Mouse (Mus musculus): ENCODE data around the gene Clic4. TPM values are rescaled to one million over a fixed set of nuclear protein-coding genes. Genes with fewer than 3 reads are reported as not detected.
A peak's percentile ranks its signal among the peaks of the same experiment; 100 is the strongest.

Clic4 gene
- total RNA-seq, 2 experiments from 2014 or later, result 36.3 to 40.6 TPM

- DNase-seq, result no peak
Observed at GRCm38 (mm10) chr4:135231543-135231942, 41.1 kb downstream of the Clic4 start.

- DNase-seq, result no peak
Observed at GRCm38 (mm10) chr4:135231136-135231535, 41.5 kb downstream of the Clic4 start.

DNA sequence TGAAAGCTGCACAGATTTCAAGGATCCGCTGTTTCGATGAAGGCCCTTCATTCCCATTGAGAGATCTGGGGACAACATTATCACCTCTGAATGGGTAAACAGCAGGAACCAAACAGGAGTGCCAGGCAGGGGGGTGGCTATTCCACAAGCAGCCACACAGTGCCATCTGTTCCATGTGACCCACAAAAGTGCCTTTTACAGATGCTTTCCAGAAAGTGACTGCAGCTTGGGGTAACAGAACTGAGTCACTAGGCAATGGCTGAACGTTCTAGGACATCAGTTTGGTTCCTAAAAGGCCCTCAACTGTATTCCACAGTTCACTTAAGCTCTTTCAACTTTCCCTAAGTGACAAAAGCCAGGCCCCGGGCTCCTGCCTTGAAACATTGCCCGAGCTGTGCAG is 42.0 kb downstream of the Clic4 start:
- DNase-seq, result no peak

DNA sequence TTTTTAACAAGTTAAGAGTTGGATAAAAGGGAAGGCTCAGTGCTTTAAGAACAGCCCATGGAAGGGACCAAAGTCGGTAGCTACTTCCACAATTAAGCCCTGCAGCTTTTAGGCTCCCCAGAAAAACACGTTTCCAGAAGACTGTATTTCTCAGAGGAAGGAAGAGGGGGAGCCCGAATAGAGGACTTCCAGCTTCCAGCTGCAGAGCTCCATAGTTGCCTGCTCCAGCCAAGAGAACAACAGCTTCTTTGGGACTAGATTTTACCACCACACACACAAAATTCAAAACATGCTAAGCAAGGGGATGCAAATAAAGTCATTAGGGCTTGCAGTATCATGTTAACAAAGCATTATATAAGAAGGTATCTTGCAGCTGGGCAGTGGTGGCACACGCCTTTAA is 42.7 kb downstream of the Clic4 start:
- DNase-seq, result no peak

DNA sequence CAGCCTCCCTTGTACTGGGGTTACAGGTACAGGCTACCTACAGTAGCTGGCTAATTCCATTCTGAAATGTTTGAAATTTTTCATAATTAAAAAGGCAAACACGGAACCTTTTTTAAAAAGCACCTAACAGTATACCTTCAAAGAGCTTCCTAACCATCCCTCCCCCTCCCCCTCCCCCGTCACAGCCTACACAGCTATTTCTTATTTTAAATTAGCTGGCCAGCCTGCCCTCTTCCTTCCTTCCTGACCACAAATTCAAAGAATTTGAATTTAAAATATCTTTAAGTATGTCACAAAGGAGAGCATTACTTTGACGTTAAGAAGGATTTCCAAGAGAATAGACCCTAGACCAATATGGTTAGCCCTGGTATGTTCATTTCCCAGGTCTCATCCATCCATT is 44.5 kb downstream of the Clic4 start:
- DNase-seq, result no peak

- no peak for DNase-seq
Observed at GRCm38 (mm10) chr4:135226008-135226667, 46.5 kb downstream of the Clic4 start.

DNA sequence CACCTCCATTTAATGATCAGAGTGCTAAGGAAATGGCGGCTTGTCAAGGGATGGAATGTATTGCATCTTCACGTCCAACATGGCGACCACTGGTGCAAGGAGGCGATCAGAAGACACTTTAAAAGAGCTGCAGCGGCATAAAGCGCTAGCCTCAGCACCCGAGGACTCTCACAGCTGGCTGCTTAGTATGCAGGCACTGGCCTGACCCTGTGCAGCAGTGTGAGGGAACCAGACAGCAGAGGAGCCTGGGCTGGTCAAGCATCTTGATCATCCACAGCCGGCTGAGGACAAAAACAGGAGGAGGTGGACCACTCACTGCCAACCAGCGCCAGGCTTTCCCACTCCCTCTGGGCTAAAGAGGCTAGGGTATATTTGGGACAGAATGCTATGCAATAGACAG is 48.8 kb downstream of the Clic4 start:
- DNase-seq, result no peak

- DNase-seq, result no peak
Observed at GRCm38 (mm10) chr4:135221632-135222407, 50.8 kb downstream of the Clic4 start.

GRCm38 (mm10) chr4:135220641-135221040 is 52.0 kb downstream of the Clic4 start:
- DNase-seq, result no peak

DNA sequence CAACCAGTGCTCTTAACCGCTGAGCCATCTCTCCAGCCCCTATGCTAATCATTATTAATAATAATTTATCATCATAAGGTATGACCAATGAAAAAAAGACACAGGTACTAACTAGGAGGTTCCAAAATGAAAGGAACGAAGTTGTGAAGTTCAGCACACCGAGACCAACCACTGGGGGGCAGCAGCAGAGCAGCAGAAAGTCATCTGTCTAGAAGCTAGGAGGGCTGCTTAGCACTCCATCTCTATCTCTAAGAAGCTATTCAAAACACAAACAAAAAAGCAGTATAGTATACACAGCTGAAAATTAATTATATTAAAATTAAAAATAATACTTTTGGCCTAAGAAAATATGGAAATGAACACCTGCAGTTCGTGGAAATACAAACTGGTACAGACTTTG is 53.0 kb downstream of the Clic4 start:
- DNase-seq, result peak; percentile 54 to 75

DNA sequence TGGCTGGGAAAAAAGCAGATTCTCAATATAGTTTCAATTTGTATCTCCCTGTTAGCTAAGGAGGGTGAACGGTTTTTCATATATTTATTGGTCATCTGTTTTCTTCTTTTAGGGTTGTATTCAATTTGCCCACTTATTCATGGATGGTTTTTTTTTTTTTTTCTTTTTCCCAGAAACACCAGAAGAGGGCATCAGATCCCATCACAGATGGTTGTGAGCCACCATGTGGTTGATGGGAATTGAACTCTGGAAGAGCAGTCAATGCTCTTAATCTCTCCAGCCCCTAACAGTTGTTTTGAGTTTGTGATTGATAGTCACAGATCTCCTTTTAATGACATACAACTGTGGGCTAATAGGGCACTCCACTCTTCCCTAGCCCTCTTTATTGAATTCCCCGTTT is 62.8 kb downstream of the Clic4 start:
- DNase-seq, result no peak

DNA sequence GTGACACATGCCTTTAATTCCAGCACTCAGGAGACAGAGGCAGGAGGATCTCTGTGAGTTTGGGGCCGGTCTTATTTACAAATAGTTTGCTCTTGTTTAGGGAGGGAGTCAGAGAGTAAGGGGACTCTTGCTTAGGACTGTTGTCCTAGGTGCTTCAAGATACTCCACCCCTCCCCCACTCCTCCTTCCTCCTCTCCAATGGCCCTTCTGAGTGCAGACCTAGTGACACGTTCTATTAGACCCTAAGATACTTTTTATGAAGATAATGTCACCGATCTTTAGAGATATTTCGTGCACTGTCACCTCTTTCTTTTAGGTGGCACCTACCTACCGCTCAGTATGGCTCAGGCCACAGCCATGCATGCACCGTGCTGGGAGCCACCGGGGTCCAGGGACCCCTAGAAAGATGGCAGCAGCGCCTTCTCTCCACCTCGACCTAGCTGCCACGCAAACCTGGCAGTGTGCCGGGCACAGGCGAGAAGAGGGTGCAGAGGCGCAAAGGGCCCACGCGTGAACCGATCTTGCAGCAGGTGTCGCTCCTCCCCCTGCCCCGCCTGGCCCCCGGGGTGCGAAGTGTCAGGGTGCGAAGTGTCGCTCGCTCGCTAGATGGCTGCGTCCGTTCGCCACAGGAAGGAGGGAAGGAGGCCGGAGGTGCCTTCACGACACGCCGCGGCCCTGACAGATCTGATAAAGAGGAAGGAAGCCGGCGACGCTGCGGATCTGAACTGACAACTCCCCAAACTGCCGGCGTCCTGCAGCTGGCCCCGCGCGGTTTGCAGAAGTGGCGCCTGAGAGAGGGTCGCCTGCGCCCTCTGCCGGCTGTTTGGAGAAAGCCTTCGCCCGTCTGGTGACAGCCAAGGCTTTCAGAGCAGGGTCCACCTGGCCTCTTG is 66.7 kb downstream of the Clic4 start:
- peak; percentile 66 to 72 for DNase-seq

GRCm38 (mm10) chr4:135205254-135205653 is 67.4 kb downstream of the Clic4 start:
- DNase-seq, result no peak

DNA sequence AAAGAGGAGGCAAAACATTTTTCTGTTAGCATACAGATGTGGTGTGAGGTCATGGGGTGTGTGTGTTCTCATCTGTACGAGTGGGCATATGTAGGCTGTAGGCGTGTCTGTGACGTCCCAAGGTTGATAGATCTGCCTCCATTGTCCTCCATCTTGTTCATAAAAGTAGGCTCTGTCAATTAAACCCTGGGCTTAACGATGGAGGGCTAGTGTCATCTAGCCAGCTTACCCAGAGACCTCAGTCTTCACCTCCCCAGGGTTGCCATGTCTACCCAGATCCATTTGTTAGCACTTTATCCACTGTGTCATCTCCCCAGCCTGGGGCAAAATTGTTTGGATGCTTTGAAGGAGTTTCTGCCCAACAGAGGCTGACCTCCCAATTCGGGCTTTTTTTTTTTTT is 67.9 kb downstream of the Clic4 start:
- no peak for DNase-seq

DNA sequence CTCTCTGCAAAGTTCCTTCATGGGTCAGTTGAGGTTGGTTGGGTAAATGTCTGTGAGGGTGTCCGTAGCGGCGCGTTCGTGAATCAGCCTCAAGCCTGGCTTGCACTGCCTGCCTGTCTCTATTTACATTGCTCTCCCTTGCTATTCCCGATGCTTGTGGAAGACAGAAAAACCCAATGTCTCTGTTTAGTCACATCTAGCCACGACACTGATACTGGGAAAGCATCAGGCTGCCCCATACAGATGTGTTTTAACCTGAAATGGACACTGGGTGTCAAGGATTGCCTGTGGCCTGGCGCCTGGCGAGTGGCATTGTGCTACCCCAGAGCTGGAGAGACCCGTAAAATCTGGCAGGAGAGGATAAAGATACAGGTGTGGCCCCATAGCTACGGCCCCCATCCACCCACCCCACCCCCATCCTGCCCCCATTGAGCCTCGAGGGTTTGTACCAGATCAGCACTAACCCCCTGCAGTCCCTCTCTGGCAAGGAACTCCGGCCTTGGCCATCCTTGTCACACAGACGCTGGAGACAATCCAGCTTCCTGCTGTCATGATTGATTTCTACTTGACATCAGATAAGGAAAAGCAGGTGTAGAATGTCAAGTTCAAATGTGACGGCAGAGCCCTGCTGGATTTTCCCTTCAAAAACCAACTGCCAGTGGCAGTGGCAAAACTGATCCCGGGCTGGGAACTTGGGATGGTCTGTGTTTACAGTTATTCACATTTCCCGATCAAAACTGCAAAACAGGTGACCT is 68.6 kb downstream of the Clic4 start:
- DNase-seq, result no peak

DNA sequence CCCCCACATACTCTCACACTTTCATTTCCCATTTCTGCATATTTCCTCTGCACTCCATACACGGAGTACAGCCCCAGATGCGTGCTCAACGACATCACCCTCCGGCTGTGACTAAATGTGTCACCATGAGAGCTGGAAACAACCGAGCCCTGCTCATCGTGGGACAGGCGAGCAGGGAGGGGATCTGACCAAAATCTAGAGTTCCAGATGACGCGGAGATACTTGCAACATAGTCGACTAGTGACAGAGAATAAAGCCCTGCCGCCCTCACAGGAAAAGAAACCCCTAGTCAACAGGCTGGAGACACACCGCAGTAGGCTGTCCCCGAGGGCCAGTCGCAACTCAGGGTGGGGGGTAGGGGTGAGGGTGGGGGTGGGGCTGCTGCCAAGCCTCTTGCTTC is 69.3 kb downstream of the Clic4 start:
- no peak for DNase-seq

DNA sequence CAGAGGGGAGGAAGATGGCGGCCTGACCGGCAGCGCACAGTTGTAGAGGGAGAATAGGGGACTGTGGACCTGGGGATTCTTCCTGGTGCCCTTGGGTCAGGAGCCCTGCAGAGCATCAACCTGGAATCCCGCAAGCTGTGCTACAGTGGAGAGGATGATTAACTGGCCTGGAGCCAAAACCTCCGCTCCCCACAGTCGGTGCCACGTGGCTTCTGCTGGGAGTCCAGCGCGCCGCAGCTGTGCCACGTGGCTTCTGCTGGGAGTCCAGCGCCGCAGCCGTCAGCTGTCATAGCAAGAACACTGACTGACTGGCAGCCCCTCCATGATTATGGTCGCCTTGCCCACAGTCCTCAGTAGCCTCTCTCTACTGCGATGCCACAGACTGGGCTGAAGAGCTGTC is 70.8 kb downstream of the Clic4 start:
- no peak for DNase-seq

DNA sequence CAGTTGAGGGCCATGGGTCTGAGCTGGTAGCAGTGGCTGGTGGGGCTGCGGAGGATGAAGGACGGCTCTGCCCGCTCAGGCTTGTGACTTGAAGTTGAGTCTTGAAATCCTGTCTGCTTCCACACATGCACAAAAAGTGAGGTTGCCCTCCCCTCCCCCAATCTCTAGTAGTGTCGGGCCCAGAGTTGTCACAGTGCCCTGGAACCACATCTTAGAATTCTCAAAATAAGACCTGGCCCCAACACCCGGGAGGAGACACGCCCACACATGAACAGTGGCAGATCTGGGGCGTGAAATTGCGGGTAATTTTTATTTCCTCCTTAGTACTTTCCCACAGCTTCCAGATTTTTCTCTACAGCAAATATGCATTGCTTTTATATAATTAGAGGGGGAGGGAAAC is 74.8 kb downstream of the Clic4 start:
- DNase-seq, result no peak

DNA sequence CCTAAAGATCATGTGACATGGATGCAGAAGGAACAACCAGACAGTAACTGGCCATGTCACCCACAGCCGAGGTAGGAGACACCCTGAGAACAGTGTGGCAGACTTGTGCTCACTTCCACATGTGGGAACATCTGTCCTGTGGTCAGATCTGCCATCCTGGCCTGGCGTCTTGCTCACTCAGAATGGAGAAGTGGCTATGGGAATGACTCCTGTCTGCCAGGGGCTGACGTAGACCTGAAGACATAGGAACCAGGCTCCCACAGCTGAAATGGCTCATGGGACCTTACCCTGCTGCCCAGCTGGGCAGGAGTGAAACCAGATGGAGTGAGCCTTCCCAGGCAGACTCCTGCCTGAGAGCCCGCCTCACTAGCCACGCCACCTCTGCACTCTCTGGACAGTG is 79.8 kb downstream of the Clic4 start:
- DNase-seq, result no peak

GRCm38 (mm10) chr4:135191604-135192003 is 81.0 kb downstream of the Clic4 start:
- DNase-seq, result no peak

DNA sequence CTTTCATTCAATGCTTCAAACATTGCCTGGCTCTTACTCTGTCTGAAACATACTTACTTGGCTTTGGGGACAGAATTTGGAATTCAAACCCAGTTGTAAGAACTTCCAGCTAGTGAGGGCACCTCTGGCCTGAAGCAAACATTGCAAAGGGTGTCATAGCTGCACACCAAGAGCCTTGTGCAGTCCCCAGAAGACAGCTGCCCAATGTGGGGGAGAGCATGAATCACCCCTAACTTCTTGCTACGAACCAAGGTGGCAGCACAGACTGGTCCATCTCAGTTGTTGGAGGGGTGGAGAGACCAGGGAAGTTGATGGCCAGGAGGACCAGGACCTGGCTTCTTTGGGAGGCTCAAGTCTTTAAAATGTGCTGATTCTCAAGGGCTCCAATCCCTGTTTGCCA is 81.4 kb downstream of the Clic4 start:
- no peak for DNase-seq

- no peak for DNase-seq
Observed at GRCm38 (mm10) chr4:135190364-135190763, 82.2 kb downstream of the Clic4 start.

Data from layer of hippocampus, postnatal 36 days (tissue).